Mouse (Mus musculus) myocyte (in vitro differentiated cells): ENCODE measurements around the gene Tectb. TPM values are rescaled to one million over a fixed set of nuclear protein-coding genes. Genes with fewer than 3 reads are reported as not detected.
A peak's percentile ranks its signal among the peaks of the same experiment; 100 is the strongest.

ENCODE experiments used
- H3K27me3 ChIP-seq: one replicate; pipeline ENCODE4 v1.6.1; 2011; ENCODE audit not compliant: control insufficient read depth, insufficient read depth, insufficient read length
- H3K36me3 ChIP-seq: one replicate; pipeline ENCODE4 v1.6.1; 2011; ENCODE audit not compliant: control insufficient read depth, insufficient read depth
- H3K4me2 ChIP-seq: one replicate; pipeline ENCODE4 v1.6.1; 2011; ENCODE audit warnings: low read depth, control low read depth
- H3K4me3 ChIP-seq: one replicate; pipeline ENCODE4 v1.5.1; 2011; ENCODE audit warnings: mild to moderate bottlenecking, control low read depth, moderate library complexity
- H3K79me2 ChIP-seq: one replicate; pipeline ENCODE4 v1.6.1; 2011; ENCODE audit not compliant: control insufficient read depth, insufficient read depth
- H3ac ChIP-seq: one replicate; pipeline ENCODE4 v1.6.1; 2011; ENCODE audit not compliant: control insufficient read depth, insufficient read length
- CEBPB ChIP-seq: IDR thresholded peaks from 2 replicates; pipeline ENCODE4 v1.6.1; 2011; ENCODE audit warnings: mild to moderate bottlenecking, moderate library complexity; ENCODE audit not compliant: poor library complexity, insufficient read depth, severe bottlenecking
- E2F4 ChIP-seq: IDR thresholded peaks from one replicate; pipeline ENCODE4 v1.6.1; 2011; ENCODE audit warnings: mild to moderate bottlenecking, control low read depth, moderate library complexity; ENCODE audit not compliant: insufficient read depth
- MAX ChIP-seq: IDR thresholded peaks from one replicate; pipeline ENCODE4 v1.6.1; 2011; ENCODE audit warnings: low read depth, mild to moderate bottlenecking, control low read depth
- MYOD1 ChIP-seq, 3 experiments: IDR thresholded peaks; one replicate each; pipeline ENCODE4 v1.6.1; 2011; ENCODE audit warnings: control low read depth in 2 of 3, low read depth in 2 of 3, mild to moderate bottlenecking in 2 of 3, moderate library complexity in 1 of 3; ENCODE audit not compliant: insufficient read length in 2 of 3, control insufficient read depth in 1 of 3
- MYOG ChIP-seq, 3 experiments: IDR thresholded peaks; one replicate each; pipeline ENCODE4 v1.6.1; 2011; ENCODE audit warnings: control low read depth in 2 of 3, low read depth in 2 of 3, mild to moderate bottlenecking in 2 of 3; ENCODE audit not compliant: insufficient read length in 2 of 3, control insufficient read depth in 1 of 3, insufficient read depth in 1 of 3
- POLR2A ChIP-seq: IDR thresholded peaks from one replicate; pipeline ENCODE4 v1.6.1; 2011; ENCODE audit warnings: low read depth, mild to moderate bottlenecking, control low read depth, moderate library complexity; ENCODE audit not compliant: insufficient read length
- POLR2AphosphoS2 ChIP-seq: IDR thresholded peaks from one replicate; pipeline ENCODE4 v1.6.1; 2011; ENCODE audit warnings: low read depth, control low read depth; ENCODE audit not compliant: insufficient read length
- REST ChIP-seq: IDR thresholded peaks from one replicate; pipeline ENCODE4 v1.6.1; 2011; ENCODE audit warnings: mild to moderate bottlenecking, control low read depth, moderate library complexity; ENCODE audit not compliant: insufficient read depth, insufficient read length
- SRF ChIP-seq: IDR thresholded peaks from one replicate; pipeline ENCODE4 v1.6.1; 2011; ENCODE audit warnings: low read depth; ENCODE audit not compliant: control insufficient read depth, insufficient read length
- TCF12 ChIP-seq: IDR thresholded peaks from one replicate; pipeline ENCODE4 v1.6.1; 2011; ENCODE audit warnings: mild to moderate bottlenecking, control low read depth; ENCODE audit not compliant: poor library complexity, insufficient read depth, severe bottlenecking
- TCF3 ChIP-seq: IDR thresholded peaks from one replicate; pipeline ENCODE4 v1.6.1; 2011; ENCODE audit warnings: low read depth, control low read depth; ENCODE audit not compliant: insufficient read length
- USF1 ChIP-seq: IDR thresholded peaks from one replicate; pipeline ENCODE4 v1.6.1; 2011; ENCODE audit warnings: low read depth, mild to moderate bottlenecking, control low read depth, moderate library complexity
- polyA plus RNA-seq: library from polyadenylated mRNA; unstranded; fragments of >200 nt; fragmentation: generic; extraction: Trizol; gene quantifications from one replicate; pipeline ENCODE4 v1.2.1, GENCODE M21; 2012; ENCODE audit warnings: missing spikeins

Gene Tectb
- polyA plus RNA-seq, 1 experiment, result not detected

DNA sequence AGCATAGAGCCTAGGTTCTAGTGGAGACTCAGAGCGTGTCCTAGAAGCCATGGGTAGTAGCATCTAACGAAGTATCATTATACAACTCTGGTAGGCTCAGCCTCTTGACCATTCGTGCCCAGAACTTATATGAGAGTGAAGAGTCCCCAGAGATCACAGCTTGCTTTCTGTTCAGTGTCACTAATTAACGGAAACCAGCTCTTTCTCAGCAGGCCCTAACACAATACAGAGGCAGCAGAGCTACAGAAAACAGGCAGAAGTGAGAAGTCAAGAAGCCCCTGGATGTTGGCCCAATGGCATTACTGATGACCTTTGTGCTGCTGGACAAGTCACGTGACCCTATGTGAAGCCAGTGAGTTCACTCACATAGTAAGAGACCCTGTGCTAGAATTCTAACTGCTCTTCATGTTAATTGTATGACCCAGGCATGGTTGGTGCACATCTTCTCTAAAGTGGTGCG is 60.7 kb downstream of the Tectb start, which contains the start of gene Gucy2g:
Gene Gucy2g (minus strand): TSS at position 51 of the 460 bp plus-strand sequence.
- Histone ChIP-seq H3K4me2 (peak within 1 kb of the TSS; percentile 49), H3ac (no peak within 1 kb of the TSS), H3K4me3 (no peak within 1 kb of the TSS), H3K79me2 (no peaks in the 10 kb centered on the region), H3K36me3 (no peaks in the 10 kb centered on the region), H3K27me3 (no peaks in the 10 kb centered on the region)
- no peak for TF ChIP-seq POLR2A
- TF ChIP-seq MAX, result no peak
- no peak for TF ChIP-seq MYOD1 (IDR thresholded peaks at IDR 0.05; ENCODE audit: control insufficient read depth in 1 of 3, insufficient read length in 2 of 3, low read depth in 2 of 3)
- no peak for TF ChIP-seq REST
- TF ChIP-seq SRF, result no peak
- TF ChIP-seq MYOG (IDR thresholded peaks at IDR 0.05; ENCODE audit: control insufficient read depth in 1 of 3, insufficient read depth in 1 of 3, insufficient read length in 2 of 3, low read depth in 2 of 3), result no peak
- no peak for TF ChIP-seq TCF3
- no peak for TF ChIP-seq TCF12
- no peak for TF ChIP-seq CEBPB
- TF ChIP-seq POLR2AphosphoS2, result no peak
- no peak for TF ChIP-seq USF1
- TF ChIP-seq E2F4, result no peak

DNA sequence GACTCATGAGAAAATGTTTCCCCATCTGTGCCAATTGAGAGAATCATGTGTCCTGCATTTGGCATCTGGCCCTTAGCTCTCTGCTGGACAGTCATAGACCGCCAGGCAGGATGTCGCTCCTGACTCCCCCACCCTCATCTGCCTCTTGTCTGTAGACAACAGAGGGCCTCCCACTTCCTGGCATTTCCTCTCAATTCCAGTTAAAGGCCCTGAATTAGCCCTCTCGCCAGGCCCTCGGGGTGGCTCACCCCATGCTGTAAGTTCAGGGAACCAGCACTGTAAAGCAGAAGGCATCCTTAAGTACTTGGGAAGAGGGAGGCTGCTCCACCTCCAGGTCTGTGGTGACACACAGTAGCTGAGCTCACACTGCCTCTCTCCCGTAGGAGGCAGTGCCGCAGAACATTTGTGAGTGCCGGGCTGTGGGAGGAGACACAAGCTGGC is 64.3 kb downstream of the Tectb start:
- Histone ChIP-seq H3K4me3 (no peak overlapping the region), H3K27me3 (no peaks in the 10 kb centered on the region), H3K79me2 (no peaks in the 10 kb centered on the region), H3ac (no peak overlapping the region), H3K36me3 (no peaks in the 10 kb centered on the region), H3K4me2 (peak overlapping the region; percentile 31)
- no peak for TF ChIP-seq TCF12
- no peak for TF ChIP-seq SRF
- TF ChIP-seq REST, result no peak
- TF ChIP-seq E2F4, result no peak
- TF ChIP-seq POLR2AphosphoS2, result no peak
- no peak for TF ChIP-seq MYOG (IDR thresholded peaks at IDR 0.05; ENCODE audit: control insufficient read depth in 1 of 3, insufficient read depth in 1 of 3, insufficient read length in 2 of 3, low read depth in 2 of 3)
- no peak for TF ChIP-seq MAX
- TF ChIP-seq POLR2A, result no peak
- TF ChIP-seq TCF3, result no peak
- no peak for TF ChIP-seq USF1
- TF ChIP-seq MYOD1 (IDR thresholded peaks at IDR 0.05; ENCODE audit: control insufficient read depth in 1 of 3, insufficient read length in 2 of 3, low read depth in 2 of 3), result no peak
- no peak for TF ChIP-seq CEBPB

Other genes with a start within 250 kb of the Tectb start
- gene Gpam, start 53.5 kb upstream of the Tectb start, polyA plus RNA-seq, result 18.1 TPM
- 0.05 TPM for gene Gucy2g, start 60.5 kb downstream of the Tectb start, polyA plus RNA-seq
- gene Acsl5, start 71.2 kb downstream of the Tectb start, polyA plus RNA-seq, result 16.0 TPM
- 37.4 TPM for gene Zdhhc6, start 135.3 kb downstream of the Tectb start, polyA plus RNA-seq
- 10.5 TPM for gene Vti1a, start 135.6 kb downstream of the Tectb start, polyA plus RNA-seq